Mouse (Mus musculus): Measurements from ENCODE around the gene Myo1h.
A peak's percentile ranks its signal among the peaks of the same experiment; 100 is the strongest.

Myo1h gene

DNA sequence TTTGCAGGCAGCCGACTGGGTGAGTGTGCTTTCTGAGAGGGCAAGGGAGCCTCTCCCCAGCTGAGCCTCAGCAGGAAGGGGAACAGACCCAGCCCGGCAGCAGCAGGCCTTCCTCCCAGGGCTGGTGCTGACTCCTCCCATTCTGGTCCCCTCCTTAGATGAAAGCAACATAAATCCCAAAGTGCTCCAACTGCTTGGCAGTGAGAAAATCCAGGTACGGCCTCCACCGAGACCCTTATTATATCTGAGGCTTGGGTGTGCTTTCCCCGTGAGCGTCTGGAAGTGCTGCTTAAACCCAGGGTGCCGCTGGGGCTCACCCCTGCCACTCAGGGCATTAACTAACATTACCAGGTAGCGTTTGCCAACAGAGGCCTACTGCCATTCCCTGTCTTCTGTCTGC lies 70.6 kb downstream of the Myo1h start:
- no peak for DNase-seq (ENCODE audit: low spot score in 2 of 2)

GRCm38 (mm10) chr5:114360968-114361367 lies 72.0 kb downstream of the Myo1h start:
- no peak for DNase-seq (ENCODE audit: low spot score in 2 of 2)

- DNase-seq (ENCODE audit: low spot score in 2 of 2) = no peak
Observed at GRCm38 (mm10) chr5:114365043-114365752, 76.2 kb downstream of the Myo1h start.

GRCm38 (mm10) chr5:114368121-114368520 lies 79.2 kb downstream of the Myo1h start:
- DNase-seq (ENCODE audit: low spot score in 2 of 2) = no peak

- DNase-seq (ENCODE audit: low spot score in 2 of 2) = no peak
Observed at GRCm38 (mm10) chr5:114368803-114369496, 80.0 kb downstream of the Myo1h start.

- DNase-seq (ENCODE audit: low spot score in 2 of 2) = no peak
Observed at GRCm38 (mm10) chr5:114369921-114370320, 81.0 kb downstream of the Myo1h start.

GRCm38 (mm10) chr5:114370371-114370776 lies 81.4 kb downstream of the Myo1h start:
- no peak for DNase-seq (ENCODE audit: low spot score in 2 of 2)

DNA sequence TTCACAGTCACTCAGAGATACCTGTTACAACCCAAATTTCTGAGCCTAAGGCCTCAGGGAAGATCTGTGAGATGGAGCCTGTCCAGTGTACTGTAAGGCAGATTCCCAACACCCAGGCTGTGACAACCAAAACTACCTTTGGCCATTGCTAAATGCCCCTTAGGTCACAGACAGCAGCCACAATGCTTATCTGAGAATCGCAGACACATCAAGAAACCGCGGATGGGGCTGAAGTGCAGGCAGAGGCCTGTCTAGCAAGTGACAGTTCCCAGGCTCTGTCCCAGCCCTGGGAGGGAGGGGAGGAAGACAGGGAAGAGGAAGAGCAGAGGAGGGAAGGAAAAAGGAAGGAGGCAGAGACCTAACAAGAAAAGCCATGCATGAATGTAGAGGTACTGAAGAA lies 82.4 kb downstream of the Myo1h start:
- DNase-seq (ENCODE audit: low spot score in 2 of 2) = no peak

DNA sequence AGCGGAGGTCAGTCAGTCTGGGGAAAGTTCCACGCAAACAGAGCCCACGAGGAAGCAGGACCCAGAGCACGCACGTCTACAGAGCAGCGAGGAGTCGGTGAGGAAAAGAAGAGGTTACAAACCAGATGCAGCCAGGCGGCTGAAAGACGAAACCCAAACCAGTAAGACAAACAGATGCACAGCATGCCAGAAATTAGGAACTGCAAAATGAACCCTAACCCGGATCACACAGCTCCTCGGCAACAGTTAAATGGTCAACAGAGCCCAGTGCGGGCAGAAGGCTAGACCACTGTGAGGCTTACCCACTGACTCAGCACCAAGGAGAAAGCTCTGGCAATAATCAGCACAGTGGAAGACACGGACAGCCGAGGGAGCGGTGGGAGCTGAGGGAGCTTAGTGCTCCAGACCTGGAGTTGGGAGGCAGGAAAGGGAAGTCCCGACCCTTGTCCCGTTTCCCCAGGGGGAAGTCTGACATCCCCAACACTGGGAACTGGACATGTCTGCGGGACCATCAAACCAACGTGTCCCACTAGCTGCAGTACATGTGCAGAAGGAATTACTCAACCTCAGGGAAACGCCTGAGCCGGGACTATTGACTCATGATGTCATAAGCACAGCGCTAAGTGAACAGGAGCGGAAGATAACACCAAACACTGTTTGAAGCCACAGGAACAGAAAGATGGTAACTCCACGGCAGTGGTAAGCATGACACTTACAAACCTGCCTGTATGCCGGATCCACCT lies 82.9 kb downstream of the Myo1h start:
- DNase-seq (ENCODE audit: low spot score in 2 of 2) = no peak

- no peak for DNase-seq (ENCODE audit: low spot score in 2 of 2)
Observed at GRCm38 (mm10) chr5:114372565-114372964, 83.6 kb downstream of the Myo1h start.

DNA sequence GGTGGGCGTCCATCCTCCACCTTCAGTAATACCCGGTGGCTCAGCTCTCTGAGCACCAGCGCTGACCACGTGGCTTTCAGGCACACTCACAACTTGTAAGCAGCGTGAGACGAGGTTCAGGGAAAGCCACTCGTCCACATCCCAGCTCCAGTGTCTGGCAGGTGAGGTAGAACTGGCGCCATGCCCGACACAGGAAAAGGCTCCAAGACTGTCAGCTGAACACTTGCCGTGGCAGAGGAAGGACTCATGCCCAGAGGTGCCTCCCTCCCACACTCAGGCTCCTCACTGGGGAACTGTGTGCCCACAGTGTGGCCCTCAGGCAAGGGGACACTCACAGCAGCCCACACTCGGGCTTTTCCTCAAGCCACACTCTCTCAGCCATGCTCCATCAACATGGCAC lies 84.2 kb downstream of the Myo1h start:
- no peak for DNase-seq (ENCODE audit: low spot score in 2 of 2)

DNA sequence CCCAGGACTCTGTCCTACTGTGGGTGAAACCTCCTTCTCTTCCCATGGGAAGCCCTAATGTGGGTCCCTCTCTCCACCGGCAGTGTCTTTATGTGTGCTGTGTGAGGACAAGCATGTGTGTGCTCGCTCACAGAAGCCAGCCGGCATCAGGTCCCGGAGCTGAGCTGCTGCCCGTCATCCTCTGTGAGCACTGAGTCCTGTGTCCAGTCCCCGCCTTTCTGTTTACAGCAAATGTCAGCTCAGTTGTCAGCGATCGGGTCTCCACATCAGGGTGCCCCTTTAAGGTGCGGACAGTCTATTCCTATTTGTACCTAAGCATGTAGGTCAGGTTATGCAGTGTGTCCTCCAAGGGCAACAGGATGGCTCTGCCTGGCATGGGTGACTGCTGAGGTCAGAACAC lies 84.6 kb downstream of the Myo1h start:
- no peak for DNase-seq (ENCODE audit: low spot score in 2 of 2)

GRCm38 (mm10) chr5:114374409-114375213 lies 85.6 kb downstream of the Myo1h start:
- DNase-seq (ENCODE audit: low spot score in 2 of 2) = no peak

DNA sequence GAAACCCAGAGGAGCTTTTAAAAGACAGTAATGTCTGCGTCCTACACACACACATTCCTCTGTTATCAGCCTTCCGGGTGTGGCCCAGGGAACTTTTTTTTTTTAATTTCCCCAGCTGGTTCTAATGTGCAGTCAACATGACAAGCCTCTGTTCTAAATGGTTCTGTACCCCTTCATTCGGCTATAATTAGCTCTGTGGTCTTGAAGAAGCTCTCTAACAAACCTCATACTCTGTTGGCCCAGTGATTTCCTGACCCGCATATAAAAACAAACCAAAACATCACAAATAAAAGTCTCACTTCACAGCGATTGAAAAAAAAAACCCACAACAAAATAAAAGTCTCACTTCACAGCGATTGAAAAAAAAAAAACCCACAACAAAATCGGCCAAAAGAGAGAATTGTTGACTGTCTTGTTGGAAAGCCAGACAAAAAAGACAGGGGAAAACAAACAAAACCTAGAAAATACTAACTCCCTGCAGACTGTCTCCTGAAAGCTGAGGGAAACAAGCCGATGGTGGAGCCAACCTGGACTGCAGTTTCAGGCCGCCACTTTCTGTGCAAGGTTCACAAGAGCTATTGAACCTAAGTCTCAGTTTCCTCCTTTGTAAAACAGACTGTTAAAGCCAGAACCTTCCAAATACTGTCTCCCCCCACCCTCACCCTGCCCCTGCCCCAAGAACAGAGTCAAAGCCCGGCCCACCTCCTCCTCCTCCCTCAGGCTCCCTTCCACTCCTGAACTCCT lies 89.4 kb downstream of the Myo1h start:
- DNase-seq (ENCODE audit: low spot score in 2 of 2) = no peak

DNA sequence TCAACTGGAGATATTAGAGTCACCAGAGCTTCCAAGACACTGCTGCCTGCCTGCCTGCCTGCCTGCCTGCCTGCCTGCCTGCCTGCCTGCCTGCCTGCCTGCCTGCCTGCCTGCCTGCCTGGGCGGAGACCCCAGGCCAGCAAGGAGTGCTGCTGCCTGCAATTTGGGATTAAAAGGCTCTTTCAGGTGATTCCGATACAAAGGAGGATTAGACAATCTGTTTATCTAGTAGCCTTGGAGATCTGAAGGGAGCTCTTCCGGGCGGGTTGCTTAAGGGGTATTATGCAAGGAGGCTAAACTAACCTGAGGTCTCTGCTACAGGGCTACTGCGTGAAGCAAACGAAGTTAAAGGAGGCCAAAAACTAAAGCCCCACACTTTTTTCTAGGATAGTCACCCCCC lies 90.0 kb downstream of the Myo1h start:
- no peak for DNase-seq (ENCODE audit: low spot score in 2 of 2)

GRCm38 (mm10) chr5:114379763-114380162 lies 90.8 kb downstream of the Myo1h start:
- no peak for DNase-seq (ENCODE audit: low spot score in 2 of 2)

DNA sequence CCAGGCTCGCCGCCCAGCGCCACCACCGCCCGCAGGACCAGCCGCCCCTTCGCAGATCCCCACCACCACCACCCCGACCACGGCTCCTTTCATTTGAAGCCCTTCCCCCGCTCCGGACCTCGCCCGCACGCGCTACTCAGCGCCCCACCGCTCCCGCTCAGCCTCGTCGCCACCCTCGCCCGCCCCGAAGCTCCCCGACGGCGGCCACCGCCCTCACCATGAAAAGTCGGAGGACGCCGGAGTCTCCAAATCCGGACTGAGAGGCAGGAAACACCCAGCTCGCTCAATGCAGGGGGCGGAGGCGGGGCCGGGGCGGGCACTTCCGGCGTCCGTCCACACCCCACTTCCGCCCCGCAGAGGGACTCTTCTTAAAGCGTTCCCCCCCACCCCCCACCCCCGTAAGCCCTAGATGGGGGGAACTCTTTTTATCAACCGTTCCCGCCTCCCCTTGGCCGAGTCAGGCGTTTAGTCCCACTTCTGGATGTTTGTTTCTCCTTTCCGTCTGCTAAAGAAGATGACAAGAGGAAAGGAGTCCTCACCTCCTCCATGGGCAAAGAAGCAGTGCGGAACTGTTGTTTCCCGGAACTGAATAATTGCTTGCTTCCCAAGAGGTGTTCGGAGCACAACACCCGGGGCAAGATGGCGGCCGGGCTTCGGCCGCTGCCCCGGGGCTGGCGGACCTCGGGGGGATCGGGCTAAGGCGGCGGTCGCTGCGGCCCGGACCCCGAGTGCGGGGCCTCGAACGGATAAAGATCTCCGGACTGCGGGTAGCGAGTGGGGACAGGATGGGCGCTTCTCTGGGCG lies 91.4 kb downstream of the Myo1h start, which contains the start of the genes Kctd10 and Ube3b:
Kctd10 (minus strand) TSS at position 300 of the 804 bp plus-strand sequence.
Ube3b (plus strand) TSS at position 399 of the 804 bp plus-strand sequence.
- DNase-seq (ENCODE audit: low spot score in 2 of 2) = peak; percentile 73 to 77

GRCm38 (mm10) chr5:114381013-114381351 lies 92.0 kb downstream of the Myo1h start:
- DNase-seq (ENCODE audit: low spot score in 2 of 2) = no peak

DNA sequence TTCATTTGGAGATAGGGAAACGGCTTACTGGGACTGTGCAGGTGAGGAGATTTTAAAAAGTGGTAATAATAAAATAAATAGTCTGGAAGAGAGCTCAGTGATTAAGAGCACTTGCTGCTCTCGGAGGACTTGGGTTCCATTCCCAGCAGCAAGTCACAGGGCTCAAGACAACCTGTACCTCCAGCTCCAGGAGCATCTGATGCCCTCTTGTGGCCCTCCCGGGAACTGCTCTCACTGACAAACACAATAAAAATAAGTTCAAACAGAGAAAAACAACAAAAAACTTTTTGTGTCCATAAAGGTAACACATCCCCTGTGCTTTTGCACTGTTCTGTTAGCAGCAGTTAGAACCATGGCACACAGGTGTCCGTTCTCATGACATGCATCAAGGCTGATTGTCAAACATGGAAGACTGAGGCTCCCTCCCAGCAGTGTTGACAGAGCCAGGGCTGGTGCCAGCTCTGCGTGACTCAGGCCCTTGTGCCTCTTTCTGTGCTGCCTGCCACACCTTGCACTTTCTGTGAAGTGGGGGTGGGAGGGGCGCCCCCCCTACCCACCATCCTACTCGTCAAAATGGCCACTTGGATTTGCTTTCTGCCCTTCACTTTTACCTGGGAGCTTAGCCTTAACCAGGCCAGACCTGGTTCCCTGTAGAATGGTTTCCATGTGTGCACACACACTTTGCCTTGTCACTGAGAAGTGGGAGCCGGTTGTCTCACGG lies 94.4 kb downstream of the Myo1h start:
- DNase-seq (ENCODE audit: low spot score in 2 of 2) = peak; percentile 35 to 56

DNA sequence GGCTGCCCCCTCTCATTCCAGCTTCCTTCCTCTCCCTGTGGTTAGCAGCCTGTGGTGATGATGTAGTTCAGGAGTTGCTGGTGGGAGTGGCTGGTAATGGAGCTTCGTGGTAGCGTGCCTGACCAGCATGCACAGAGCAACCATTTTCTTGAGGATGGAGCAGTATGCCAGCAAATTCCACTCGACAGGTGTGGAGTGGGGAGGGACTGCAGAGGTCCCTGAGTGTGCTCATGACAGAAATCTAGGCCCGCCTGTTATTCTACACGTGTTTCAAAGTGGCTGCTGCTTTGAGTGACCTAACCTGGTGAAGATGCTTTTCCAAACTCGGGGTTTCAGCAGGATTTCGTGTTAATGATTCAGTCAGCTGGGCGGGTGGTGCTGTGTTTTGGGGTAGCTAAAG lies 95.5 kb downstream of the Myo1h start:
- DNase-seq (ENCODE audit: low spot score in 2 of 2) = no peak

Measured in spleen, postnatal 14 days (tissue).